Mouse (Mus musculus) T-helper 1 cell (primary cell): ENCODE measurements around the gene Ccdc189.

Experiments
- in situ Hi-C: fragments of 300-600 bp; cut with MboI, MseI; formaldehyde crosslinking; loops from one replicate; pipeline ENCODE4 v1.15.1; 2025; ENCODE audit warnings: high pct_unique_total_duplicates

The Ccdc189 gene

DNA sequence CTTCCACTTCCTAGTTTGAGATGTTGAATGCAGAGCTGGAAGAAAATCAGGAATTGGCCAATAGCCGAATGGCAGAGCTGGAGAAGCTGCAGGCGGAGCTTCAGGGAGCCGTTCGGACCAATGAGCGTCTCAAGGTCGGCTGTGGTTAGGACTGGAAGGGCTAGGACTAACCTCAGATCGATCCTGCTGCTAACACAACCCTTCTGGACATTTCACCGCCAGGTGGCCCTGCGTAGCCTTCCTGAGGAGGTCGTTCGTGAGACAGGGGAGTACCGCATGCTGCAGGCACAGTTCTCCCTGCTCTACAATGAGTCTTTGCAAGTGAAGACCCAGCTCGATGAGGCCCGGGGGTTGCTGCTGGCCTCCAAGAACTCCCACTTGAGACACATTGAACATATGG, 4.2 kb upstream of the Ccdc189 start:
- in situ Hi-C loops = no loop called here

DNA sequence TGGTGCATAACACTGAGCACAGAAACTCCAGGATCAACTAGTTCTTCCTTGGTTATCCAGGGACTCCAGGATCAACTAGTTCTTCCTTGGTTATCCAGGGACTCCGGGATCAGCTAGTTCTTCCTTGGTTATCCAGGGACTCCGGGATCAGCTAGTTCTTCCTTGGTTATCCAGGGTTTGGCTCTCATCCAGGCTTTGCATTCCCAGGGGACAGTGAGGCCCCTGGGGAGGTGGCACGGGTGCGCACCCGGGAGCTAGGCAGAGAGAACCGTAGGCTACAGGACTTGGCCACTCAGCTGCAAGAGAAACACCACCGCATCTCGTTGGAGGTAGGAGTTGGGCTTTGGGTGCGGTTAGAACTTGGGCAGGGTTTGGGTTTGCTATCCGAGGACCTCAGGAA, 2.7 kb upstream of the Ccdc189 start:
- in situ Hi-C loops = no loop called here

DNA sequence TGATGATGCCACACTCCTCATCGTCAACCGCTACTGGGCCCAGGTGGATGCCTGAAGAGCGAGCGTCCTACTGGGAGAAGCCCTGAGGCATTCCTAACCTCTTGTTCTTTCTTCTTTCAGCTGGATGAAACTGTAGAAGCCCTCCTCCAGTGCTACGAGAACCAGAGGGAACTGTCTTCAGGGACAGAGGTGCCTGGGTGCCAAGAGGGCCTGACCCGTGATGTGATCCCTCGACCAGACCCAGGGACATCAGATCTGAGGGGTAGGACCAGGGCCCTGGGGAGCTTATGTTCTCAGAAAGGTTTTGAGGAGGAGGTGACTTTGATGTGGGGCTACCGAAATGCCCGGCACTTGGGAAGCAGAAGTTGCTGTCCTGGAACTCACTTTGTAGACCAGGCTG, 1.2 kb upstream of the Ccdc189 start:
- in situ Hi-C loops = no loop called here

DNA sequence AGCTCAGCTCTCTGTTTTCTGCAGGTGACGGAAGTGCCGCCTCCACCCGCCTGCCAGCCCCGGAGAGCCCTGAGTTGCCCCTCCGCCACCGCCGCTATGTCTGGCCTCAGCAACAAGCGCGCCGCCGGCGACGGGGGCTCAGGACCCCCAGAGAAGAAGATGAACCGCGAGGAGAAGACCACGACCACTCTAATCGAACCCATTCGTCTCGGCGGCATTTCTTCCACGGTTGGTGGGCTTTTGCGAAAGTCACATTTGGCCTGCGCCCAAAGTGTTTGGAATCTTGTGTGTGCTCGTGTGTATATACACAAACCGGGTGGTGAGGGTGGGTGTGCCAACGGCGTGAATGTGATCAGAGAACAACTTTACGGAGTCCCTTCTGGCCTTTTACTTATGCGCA, 506 bp upstream of the Ccdc189 start:
- in situ Hi-C loops = no loop called here

DNA sequence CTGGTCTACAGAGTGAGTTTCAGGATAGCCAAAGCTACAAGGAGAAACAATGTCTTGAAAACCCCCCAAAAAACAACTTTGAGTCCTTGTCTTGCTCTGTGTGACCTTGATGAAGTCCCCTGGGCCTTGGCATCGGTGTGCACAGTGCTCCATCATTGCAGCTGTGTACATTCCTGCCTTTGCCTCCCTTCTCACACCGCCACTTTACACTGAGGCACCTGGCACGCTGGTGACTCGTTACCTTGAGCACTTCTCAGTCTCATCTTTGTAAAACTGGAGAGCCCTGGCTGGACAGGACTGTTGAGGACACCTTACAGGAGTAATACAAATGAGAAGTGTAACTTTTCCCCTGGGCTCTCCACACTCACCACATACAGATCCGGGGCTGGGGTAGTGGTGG, 1.2 kb downstream of the Ccdc189 start:
- in situ Hi-C loops = no loop called here

DNA sequence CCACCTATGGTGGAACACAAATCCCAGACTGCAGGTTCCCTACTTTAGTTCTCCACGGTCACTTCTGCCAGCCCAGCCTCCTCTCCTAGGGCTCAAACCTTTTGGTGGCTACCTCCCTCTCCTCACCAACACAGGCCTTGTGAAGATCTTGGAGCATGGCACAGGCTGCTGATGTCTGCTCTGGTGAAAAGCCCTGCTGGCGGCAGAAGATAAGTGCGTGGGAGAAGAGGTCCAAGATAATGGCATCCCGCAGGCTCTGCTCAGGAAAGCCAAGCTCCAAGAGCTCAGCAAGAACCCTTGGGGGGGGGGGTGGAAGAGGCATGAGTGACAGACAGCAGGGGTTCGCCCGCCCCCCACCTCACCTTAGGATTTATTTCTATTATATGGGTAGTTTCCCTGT, 2.2 kb downstream of the Ccdc189 start:
- in situ Hi-C loops = no loop called here

DNA sequence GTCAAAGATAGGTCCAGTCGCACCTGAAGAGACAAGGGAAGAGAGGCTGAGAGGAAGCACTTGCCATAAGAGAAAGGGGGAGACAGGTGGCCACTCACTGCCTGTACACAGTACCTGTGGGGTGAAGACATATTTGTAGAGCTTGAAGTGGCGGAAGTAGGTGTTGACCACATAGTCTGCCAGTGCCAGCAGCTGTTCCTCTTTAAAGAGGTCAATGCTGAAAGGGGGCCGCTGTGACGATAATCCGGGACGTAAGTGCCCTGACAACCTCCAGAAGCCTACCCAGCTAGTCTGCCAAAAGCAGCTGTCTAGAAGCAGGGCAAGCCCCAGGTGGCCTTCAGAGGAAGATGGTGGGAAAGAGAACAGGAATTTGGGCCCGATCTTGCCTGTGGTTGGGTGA, 3.4 kb downstream of the Ccdc189 start:
- in situ Hi-C loops = no loop called here

DNA sequence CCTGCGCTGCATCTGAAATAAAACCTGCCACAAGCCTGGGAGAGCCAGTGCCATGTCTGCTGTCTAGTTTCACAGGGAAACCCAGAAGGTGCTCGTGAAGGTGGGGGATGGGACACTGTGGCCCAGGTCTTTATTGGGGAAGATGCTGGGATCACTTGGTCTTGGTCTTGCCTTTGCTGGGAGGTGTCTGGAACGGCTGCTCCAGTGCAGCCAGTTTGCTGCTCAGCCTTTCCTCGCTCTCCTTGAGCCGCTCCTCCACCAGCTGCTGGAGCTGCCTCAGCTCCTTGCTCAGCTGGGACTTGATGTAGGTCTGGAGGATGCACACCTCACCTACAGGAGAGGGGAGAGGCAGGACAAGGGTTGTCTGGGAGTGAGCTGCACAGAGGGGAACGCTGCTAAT, 5.1 kb downstream of the Ccdc189 start:
- in situ Hi-C loops = no loop called here

DNA sequence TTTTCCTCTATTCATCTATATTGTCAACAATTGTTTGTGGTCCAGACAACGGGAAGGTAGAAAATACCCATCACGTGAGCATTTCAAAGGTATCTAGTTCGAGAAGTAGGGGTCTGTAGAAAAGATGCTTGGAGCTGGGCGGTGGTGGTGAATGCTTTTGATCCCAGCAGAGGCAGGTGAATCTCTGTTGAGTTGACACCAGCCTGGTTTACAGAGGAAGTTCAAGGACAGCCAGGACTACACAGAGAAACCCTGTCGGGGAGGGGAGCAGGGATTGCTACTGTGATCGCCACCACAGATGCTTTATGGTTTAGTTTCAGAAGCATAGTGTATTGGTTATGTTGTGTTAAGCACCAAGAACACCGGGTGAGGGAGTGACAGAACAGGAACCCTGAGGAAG, 14.3 kb downstream of the Ccdc189 start:
- in situ Hi-C loops = no loop called here

DNA sequence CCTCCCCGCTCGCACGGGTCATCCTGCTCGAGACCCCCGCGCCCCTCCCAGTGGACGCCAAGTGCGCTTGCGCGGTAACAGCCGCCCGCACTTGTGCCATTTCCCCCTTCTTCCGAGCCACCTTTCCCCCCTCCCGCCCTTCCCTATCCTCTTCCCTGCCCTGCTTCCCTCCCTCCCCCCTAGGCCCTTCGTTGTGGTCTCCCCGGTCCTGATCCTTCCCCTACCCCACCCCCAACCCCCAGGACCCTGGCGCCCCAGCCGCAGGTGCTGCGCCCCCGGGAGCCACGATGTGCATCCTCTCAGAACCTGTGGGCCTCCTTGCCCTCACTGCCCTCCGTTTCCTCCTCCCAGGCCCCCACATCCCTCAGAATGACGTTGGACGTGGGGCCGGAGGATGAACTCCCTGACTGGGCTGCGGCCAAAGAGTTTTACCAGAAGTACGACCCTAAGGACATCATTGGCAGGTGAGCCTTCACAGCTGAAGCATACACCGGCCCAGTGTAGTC, 14.8 kb downstream of the Ccdc189 start:
- in situ Hi-C loops = no loop called here

DNA sequence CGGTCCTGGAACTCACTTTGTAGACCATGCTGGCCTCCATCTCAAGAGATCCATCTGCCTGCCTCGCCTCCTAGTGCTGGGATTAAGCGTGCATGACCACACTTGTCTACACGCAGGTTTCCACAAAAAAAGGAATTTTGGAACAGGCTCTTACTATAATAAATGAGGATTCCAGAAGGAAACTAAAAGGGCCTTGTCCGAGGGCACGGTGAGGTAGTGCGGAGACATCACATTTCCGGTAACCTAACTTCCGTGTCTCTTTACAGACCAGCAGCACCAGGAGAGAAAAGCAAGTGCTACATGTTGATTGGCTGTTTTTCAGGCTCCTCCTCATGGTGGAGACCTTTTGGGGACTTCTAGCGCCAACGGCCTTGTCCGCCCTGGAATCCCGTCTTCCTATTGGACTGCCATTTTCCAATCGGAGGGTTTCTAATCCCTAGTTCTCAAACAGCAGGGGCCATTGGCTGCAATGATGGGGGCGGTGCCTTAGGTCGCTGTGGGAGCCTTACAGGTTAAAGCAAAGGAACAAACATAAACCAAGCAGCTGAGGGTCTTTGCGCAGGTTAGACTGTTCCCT, 15.4 kb downstream of the Ccdc189 start, which contains the start of gene Phkg2:
Phkg2 (plus strand) TSS at position 446 of the 577 bp plus-strand sequence.
- in situ Hi-C loops = no loop called here

DNA sequence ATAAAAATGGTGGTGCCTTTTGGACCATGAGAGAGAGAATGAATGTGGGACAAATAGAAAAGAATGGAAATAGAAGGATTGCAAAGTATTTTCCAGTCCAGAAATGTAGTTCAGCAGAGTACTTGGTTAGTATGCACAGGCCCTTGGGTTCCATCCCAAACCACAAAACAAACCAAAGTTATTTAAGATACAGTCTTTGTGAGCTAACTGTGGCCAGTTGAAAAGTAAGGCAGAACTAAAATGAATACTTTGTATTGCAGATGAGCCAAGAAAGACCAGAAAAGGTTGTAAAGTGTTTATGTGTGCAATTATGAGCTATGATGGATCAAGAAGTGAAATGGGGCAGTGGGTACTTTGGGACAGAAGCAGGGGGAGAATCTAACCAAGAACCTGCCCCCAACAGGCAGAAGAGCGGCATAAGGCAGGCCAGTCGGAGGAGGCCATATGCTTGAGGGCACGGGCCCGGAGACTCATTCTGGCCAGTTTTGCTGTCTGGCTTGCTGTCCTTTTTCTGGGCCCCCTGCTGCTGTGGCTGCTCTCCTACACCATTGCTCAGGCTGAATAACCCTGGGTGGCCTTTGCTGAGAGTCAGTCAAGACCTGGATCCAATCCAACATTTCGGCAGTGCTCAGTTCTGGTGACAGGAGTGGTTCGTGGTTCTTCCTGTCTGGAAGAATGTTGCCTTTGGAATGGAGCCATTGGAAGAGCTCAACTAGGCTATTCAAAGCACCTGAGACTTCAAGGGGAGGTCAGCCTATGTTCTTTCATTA, 23.8 kb downstream of the Ccdc189 start:
- in situ Hi-C loops = no loop called here

DNA sequence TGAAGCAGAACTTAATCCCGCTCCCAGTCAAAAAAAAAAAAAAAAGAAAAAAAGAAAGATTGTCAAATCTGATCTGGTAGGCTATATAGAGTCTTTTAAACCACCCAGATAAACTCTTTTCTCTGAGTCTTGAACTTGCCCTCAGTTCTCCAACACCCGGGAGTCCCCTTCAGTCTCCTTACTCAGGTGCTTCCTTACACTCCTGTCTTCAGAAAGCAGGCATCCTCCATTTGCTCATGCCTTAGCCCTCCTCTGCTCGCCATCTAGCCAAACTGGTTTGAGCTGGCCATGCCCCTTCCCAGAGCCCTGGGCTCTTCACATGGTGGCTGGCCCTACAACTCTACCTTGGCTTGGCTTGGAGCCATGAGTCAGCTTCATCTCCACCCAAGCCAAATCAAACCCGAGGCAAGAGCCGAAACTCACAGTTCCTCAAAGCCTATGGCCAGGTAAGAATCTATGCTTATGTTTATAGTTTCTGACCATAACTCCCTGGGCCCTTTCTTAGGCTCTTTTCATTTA, 27.0 kb downstream of the Ccdc189 start, which contains the start of gene Tmem265:
Tmem265 (plus strand) TSS at position 51 of the 519 bp plus-strand sequence.
- in situ Hi-C loops = no loop called here

DNA sequence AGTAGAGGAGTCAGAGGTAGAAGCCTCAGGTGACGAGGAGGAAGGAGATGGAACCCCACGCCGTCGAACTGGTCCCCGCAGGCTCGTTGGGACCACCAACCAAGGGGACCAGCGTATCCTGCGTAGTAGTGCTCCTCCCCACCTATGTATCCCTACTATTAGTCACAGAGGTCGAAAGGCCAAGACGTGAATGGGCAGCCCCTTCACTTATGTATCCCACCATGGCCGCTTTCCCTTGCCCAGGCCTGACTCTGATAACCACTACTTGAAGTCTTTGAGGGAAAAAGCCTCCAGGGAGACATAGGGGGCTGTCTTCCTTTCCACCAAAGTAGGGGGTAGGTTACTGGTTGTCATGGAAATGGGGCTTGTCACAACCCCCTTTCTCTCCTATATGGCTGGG, 27.8 kb downstream of the Ccdc189 start:
- in situ Hi-C loops = no loop called here

DNA sequence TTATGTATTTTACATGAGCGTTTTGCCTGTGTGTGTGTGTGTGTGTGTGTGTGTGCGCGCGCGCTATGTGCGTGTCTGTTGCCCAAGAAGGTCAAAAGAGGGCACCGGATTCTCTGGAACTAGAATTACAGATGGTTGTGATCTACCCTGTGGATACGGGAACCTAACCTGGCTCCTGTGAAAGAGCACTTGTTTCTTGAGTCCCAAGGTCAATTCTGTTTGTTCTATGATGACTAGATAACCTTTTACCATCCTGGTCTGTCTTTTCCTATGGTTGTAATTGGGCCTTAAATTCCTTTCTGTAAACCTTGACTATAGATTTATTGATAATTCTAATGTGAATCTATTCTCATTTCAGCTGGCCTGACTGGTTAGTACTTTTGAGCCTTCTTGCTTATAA, 36.8 kb downstream of the Ccdc189 start:
- in situ Hi-C loops = no loop called here

DNA sequence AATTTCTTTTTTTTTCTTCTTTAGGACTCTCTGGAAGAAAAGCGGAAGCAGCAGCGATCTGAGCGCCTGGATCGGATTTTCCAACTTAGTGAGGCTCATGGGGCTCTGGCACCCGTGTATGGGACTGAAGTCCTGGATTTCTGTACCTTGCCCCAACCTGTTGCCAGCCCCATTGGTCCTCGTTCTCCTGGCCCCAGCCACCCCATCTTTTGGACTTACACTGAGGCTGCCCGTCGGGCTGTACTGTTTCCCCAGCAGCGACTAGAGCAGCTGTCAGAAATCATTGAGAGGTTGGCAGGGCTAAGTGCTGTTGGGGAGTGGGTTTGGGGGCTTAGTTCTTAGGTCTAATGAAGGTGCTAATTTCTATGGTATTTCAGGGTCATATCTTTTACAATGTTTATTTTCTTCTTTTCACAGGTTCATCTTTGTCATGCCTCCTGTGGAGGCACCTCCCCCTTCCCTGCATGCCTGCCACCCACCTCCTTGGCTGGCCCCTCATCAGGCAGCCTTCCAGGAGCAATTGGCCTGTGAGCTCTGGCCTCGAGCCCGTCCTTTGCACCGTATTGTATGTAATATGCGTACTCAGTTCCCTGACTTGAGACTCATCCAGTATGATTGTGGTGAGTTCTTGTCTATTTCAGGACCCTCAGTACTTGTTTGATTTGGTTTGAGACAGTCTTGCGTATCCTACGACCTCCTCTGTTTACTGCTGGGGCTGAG, 39.1 kb downstream of the Ccdc189 start:
- in situ Hi-C loops = no loop called here

DNA sequence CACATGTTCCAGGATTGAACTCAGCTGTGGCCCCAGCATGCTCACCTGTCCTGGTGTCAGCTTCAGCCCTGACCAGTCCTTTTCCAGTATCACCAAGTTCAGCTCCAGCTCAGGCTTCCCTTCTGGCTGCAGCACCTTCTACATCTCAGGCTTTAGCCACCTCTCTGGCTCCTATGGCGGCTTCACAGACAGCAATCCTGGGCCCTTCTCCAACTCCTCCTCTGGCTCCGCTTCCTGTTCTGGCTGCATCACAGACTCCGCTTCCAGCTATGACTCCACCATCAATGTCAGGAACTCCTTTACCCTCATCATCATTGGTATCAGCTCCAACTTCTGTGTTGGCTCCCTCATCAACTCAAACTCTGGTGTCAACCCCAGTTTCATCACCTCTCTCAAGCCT, 46.7 kb downstream of the Ccdc189 start:
- in situ Hi-C loops = no loop called here
